Mouse (Mus musculus) layer of hippocampus, adult 2 months (tissue): ENCODE data around the gene Nrp2. TPM values are rescaled to one million over a fixed set of nuclear protein-coding genes. Genes with fewer than 3 reads are reported as not detected.

ENCODE experiments used
- DNase-seq, 2 experiments: peaks; one replicate each; pipeline ENCODE4 v3.0.0; 2022; ENCODE audit warnings: low spot score in 2 of 2
- H3K27ac ChIP-seq: fragments of 200-600 bp; 2 replicates; pipeline ENCODE4 v1.8.1; 2022
- H3K4me3 ChIP-seq: fragments of 200-600 bp; 2 replicates; pipeline ENCODE4 v1.8.1; 2022; ENCODE audit warnings: mild to moderate bottlenecking
- CTCF ChIP-seq: fragments of 200-600 bp; conservative IDR thresholded peaks from 2 replicates; pipeline ENCODE4 v1.8.1; 2022; ENCODE audit warnings: antibody characterized with exemption, mild to moderate bottlenecking, moderate library complexity
- total RNA-seq, 2 experiments: library from RNA; stranded (reverse); gene quantifications; 2 replicates each; pipeline ENCODE4 v1.2.3; 2021

Gene Nrp2
- total RNA-seq, 2 experiments from 2014 or later = 60.3 to 63.7 TPM

GRCm38 (mm10) chr1:62774288-62775218 is 71.5 kb downstream of the Nrp2 start:
- Histone ChIP-seq H3K27ac (peak overlapping the region; percentile 59), H3K4me3 (no peak overlapping the region)
- peak; percentile 51 for TF ChIP-seq CTCF
- no peak for DNase-seq

DNA sequence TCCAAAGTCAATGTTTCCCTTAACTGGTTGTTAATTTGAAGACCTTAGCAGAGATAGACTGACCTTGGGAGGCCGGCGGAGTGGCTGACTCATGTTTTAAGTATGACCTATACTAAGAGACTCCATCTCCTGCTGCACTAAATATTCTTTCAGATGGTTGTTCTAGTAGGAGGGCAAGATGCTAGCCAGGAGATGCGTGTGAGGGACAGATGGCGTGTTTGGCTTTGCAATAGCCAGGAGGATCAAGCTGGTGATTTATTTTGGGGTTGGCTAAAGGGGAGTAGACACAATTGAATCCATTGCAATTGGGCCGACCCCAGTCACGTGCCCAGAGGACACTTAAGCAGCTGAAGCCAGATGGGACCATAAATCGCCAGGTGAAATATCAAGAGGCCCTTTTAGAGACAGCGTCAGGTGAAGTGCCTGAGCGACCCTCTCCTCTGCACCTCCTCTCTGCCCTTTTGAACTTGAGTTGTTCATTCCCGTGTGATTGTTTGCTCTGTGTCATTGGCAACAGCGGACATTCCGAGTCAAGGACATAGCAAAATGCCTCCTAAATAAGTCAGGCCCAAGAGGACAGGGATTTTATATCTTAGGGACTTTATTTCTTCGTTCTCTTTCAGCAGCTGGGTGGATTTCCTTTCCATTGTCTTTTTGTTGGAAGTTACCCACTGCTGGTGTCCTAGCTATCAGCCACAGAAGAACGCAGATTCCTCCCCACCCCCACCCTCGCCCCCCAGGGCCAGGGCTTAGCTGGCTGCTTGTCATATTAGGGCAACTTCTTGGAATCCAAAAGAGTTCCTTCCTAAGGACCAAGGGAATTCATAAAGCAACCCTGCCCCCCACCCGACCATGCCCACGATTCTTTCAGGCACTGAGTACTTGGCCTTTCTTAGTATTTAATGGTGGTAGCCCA is 74.5 kb downstream of the Nrp2 start:
- no peak for TF ChIP-seq CTCF
- Histone ChIP-seq H3K4me3 (no peak overlapping the region), H3K27ac (peak overlapping the region; percentile 74)
- DNase-seq = no peak

GRCm38 (mm10) chr1:62778910-62779309 is 75.8 kb downstream of the Nrp2 start:
- no peak for DNase-seq
- no peak for TF ChIP-seq CTCF
- Histone ChIP-seq H3K27ac (no peak overlapping the region), H3K4me3 (no peak overlapping the region)

DNA sequence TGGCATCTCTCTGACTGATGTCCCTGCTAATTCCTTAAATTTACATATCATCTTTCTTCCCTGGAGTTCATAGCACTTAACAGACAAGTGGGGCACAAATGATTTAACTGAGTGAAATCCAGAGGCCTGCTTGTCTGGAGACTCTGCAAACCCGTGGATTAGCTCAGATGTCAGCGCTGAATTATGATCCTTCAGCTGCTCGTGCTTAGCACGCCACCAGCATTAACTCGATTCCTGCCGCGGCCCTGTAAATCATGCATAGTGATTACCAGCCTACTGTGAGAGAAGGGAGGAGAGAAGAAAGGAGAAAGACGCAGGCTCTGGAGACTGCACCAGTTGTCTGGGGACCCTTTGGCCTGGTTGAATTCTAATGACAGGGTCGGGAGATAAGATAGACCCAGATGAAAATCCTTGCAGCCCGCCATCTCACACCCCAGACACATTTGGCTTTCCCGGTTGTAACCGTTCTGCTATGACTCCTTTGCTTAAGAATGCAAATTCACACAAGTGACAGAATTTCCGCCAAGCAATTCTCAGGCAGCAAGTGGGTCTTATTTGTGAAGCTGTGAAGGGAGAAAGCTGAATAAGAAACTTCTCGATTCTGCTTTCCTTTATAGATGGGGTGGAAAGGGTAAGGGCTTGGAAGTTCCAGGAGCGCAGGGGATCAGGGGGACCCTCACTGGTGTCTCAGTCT is 77.1 kb downstream of the Nrp2 start:
- H3K27ac ChIP-seq = peak overlapping the region; percentile 65

DNA sequence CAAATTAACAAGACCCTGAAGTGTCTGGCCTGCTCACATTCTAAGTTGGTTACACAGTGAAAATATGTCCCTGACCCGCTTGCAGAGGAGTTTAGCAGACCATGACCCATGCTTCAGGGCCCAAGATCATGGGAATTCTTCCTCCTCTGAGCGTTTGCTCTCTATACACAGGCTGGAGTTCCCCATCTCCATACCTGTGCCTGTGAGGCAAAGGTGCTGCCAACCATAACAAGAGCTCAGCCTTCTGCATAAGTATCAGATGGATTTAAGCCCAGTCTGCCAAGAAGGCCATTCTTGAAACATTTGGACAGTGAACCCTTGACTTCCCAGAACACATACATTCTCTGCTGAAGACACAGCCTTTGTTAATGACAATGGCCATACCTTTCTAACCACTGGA is 79.1 kb downstream of the Nrp2 start:
- Histone ChIP-seq H3K27ac (peak overlapping the region; percentile 72), H3K4me3 (no peak overlapping the region)
- DNase-seq = no peak
- TF ChIP-seq CTCF = no peak

More for the DNA sequence above, 77.1 kb downstream of the Nrp2 start:
- no peak for DNase-seq
- no peak overlapping the region for H3K4me3 ChIP-seq
- no peak for TF ChIP-seq CTCF

DNA sequence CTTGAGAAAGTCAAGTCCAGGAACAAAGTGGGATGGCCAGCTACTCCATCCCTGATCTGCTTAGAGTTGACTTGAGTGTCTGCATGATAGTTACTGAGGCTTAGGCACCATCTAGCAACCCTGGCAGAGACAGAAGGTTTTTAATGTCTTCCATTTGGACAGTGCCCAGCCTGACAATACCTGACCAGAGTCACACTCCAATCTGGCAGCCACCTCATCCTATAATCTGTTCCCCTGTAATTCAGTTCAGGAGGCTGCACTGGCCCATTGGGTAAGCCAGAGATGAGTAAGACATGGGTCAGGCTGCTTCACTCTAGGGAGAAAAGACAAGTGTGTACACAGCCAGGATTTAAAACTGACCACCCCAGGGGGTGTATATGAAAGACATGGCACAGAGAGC is 79.5 kb downstream of the Nrp2 start:
- H3K27ac ChIP-seq = peak overlapping the region; percentile 72
- no peak overlapping the region for H3K4me3 ChIP-seq
- TF ChIP-seq CTCF = no peak
- DNase-seq = no peak

GRCm38 (mm10) chr1:62783354-62784083 is 80.4 kb downstream of the Nrp2 start:
- no peak for DNase-seq
- Histone ChIP-seq H3K27ac (peak overlapping the region; percentile 72), H3K4me3 (no peak overlapping the region)
- TF ChIP-seq CTCF = peak; percentile 65

GRCm38 (mm10) chr1:62784084-62784392 is 81.0 kb downstream of the Nrp2 start:
- H3K27ac ChIP-seq = peak overlapping the region; percentile 72
- H3K4me3 ChIP-seq = no peak overlapping the region
- DNase-seq = peak; percentile 45 to 63
- no peak for TF ChIP-seq CTCF

DNA sequence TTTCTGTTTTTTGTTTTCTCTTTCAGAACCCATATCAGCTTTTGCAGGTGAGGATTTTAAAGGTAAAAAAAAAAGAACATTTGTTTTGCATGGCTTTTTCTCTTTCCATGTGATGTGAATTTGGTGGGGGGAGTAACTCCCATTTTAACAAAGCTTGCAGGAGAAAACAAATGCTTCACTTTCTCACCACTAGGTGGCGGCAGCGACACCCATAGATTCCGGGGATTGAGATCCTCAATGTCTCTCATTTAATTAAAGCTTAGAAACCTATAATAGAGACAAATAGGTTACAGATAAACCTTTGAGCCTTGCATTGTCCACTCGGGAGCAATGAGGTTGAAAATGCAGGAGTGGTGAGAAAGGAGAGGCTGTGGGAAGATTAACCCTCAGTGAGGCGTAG is 83.2 kb downstream of the Nrp2 start:
- peak; percentile 94 for TF ChIP-seq CTCF
- peak in 1 of 2 experiments; percentile 82 for DNase-seq
- H3K27ac ChIP-seq = peak overlapping the region; percentile 89
- no peak overlapping the region for H3K4me3 ChIP-seq

DNA sequence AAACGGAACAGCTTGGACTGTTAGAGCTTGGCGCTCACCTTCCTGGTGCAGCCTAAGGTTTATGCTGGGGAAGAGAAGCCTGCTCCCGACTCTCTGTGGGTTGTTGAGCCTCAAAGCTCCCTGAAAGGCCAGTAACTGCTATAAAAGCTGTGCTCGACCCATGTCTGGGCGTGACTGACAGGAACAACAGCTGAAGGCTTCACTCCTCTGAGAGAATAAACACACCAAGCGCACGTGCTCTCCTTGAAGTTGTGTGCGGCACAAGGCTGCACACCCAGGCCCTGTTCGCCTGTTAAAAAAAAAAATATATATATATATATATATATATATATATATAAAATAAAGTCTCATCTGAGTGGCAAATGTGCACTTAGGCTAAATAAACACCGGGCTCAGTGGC is 84.5 kb downstream of the Nrp2 start:
- Histone ChIP-seq H3K4me3 (no peak overlapping the region), H3K27ac (peak overlapping the region; percentile 89; the same call in 1 of the 2 replicates)
- TF ChIP-seq CTCF = no peak
- DNase-seq = no peak

- H3K4me3 ChIP-seq = no peak overlapping the region; the same call in 1 of the 2 replicates
- peak overlapping the region; percentile 72 for H3K27ac ChIP-seq
Observed at GRCm38 (mm10) chr1:62794223-62794895, 91.3 kb downstream of the Nrp2 start.

More at GRCm38 (mm10) chr1:62794223-62794895, 91.3 kb downstream of the Nrp2 start:
- TF ChIP-seq CTCF = no peak
- peak; percentile 64 to 79 for DNase-seq
